Mouse (Mus musculus) MEL-GATA-1-ER (cell line): ENCODE measurements around the gene Ube2t.

Experiments used
- DNase-seq: peaks from one replicate; pipeline ENCODE4 v3.0.0-alpha.2; 2012; ENCODE audit warnings: low read depth; ENCODE audit errors: extremely low read depth

Gene Ube2t

DNA sequence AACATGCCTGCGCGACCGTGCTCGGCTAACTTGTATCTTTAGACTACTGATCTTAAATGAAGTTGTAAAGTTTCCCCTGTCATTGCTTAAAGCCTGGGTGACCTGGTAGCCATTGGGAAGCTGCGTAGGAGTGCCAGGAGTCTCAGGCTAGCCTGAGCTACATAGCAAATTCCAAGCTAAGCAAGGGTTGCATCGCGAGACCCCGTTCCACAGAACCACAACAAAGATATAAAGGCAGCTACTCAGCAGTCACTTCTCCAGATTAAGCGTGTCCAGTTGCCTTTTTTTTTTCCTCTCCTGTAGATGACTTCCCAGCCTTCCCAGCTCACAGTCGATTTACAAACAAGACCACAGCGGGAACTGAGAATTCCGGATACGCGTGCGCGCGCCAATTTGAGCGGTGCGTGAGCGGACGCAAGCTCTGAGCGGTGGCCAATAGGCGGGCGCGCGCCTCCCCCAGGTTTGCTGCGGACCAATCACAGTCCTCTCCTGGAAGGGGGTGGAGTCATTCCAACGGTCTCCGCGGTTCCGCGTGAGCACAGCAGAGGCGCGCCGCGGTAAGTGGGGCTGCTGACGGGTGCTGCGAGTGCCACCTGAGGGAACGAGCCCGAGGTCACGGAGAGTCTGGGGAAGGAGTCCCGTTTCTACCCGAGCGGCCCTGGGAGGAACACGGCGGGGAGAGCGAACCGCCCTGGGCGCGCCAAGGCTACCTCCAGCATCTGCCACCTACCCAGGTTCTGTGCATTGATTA lies at the start of gene Ube2t:
Gene Ube2t, plus strand, starts transcription at position 513 of the 751 bp plus-strand sequence.
- DNase-seq, result peak; percentile 85

- DNase-seq, result no peak
Measured at GRCm38 (mm10) chr1:134913535-134913934, 48.8 kb upstream of the Ube2t start.

DNA sequence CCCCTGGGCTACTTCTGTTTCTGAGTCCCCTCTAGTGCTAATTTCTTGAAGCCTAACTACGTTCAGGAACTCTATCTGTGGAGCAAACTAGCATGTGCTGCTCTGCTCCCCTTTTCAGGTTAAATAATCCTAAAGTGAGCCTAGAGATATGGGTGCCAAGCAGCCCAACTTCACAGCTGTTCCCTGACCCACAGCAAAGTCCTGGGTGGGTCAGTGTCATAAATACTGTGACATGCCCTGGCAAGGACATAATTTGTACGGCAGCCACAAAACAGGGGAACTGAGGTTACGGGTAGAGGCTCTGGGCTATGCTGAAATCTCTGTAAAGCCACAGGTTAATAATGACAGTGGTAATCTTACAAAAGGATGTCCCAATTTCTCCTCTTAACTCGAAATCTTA lies 46.9 kb upstream of the Ube2t start:
- DNase-seq, result no peak

DNA sequence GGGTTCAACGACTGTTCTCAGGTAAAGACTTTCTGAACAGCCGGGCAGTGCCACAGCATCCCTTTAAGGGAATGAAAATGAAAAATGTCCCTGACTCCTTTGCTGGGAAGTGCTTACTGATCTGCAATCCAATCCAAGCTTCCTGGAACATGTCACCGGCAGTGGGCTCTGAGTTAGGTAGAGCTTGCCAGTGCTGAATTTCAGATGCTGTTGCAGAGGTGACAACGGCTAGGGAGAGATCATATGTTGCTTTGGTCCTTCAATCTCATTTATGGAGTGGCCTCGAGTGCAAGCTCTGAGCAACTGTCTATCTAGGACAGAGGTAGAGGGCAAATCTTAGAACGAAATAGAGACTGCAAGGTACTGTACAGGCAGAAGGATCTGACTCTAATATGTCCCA lies 43.4 kb upstream of the Ube2t start:
- DNase-seq, result no peak

GRCm38 (mm10) chr1:134932431-134932830 lies 29.9 kb upstream of the Ube2t start:
- no peak for DNase-seq

DNA sequence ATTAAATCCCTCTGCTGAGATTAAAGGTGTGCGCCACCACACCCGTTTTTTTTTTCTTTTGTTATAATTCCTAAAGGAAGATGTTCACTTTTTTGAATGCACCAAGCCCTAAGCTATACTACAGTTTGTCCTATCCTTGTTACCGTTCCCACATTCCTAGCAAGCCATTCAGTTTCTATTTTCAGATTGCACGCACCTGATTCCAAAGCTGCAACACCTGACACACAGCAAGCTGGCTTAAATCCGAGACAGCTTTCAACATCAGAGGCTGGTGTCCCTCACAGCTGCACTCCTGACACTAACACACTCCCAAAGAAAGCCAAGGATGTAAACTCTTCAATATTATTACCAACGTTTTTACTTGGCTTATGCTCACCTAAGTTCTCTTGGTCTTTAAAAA lies 26.0 kb upstream of the Ube2t start:
- no peak for DNase-seq

- DNase-seq, result no peak
Measured at GRCm38 (mm10) chr1:134938233-134938632, 24.1 kb upstream of the Ube2t start.

GRCm38 (mm10) chr1:134940863-134941262 lies 21.5 kb upstream of the Ube2t start:
- DNase-seq, result no peak

GRCm38 (mm10) chr1:134942898-134943297 lies 19.5 kb upstream of the Ube2t start:
- no peak for DNase-seq

DNA sequence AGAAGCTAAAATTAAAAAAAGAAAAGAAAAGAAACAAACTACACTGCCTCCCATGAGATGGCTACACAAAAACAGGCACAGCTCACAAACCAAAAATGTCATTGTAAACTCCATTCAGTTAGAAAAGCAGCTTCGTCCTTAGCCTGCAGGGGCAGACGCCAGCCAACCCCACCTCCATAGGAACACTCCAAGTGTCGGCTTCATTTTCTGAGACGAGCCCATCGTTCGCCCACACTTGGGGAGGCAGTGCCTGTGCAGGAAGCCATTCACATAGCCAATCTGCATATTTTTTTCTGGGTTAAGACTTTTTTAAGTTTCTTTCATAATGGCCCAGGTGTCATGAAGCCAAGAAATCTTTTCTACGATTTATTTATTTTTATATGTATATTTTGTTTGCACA lies 14.8 kb upstream of the Ube2t start:
- no peak for DNase-seq

DNA sequence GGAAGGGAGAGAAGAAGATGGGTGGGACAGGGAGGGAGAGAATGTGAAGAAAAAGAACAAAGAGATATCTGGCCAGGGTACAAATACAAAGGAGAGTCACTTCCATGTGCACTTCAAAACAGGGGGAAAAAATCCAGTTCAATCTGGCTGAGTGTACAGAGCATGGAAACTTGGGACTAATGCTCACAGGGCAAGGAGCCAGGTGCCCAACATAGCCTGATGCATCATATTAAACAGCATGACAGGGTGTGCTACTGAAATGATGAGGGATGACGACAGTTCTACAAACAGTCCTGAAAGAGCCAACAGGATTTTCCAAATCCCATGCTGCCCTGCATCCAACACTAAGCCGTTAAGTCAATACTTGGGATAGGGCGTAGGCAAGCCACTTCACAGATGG lies 12.4 kb upstream of the Ube2t start:
- DNase-seq, result no peak

- no peak for DNase-seq
Measured at GRCm38 (mm10) chr1:134955050-134955636, 7.2 kb upstream of the Ube2t start.

DNA sequence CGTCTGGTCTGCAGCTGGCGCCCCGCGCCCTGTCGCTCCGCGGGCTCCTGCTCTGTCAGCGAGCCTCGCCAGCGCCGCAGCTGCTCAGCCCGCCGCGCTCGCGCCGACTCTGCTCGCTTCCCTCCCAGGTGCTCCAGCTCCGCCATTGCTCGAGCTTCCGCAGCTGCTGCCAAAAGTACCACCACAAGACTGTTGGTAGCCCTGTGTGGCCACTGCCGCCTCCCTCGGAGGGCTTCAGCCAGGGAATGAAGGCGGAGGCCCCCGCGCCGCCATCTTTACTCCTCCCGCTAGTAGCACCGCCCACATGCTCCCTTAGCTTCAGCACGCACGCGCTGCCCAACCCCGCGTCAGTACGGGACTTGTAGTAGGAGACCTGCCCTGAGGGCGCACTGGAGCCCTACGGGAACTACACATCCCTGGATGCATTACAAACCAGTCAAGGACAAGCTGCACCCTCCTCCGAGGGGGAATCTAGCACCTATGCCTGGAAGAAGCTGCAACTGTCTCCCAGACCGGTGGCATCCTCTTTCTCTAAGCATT lies 6.7 kb upstream of the Ube2t start, which contains the start of gene Ppp1r12b:
Gene Ppp1r12b, minus strand, starts transcription at position 306 of the 540 bp plus-strand sequence.
- peak; percentile 99 for DNase-seq

- DNase-seq, result no peak
Measured at GRCm38 (mm10) chr1:134960634-134961033, 1.7 kb upstream of the Ube2t start.

- DNase-seq, result no peak
Measured at GRCm38 (mm10) chr1:134962821-134963220, 456 bp downstream of the Ube2t start.

DNA sequence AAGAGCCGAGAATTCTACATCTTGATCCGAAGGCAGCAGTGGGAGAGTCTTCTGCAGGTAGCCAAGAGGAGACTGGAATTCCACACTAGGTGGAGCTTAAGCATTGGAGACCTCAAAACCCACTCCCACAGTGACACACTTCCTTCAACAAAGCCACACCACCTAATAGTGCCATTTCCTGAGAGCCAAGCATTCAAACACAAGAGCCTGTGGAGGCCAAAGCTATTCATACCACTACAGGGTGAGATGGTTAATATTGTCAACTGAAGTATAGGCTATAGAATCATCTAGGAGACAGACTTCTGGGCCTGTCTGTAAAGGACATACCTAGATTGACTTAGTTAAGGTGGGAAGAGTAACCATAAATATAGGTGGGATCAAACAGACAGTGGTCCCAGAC lies 3.1 kb downstream of the Ube2t start:
- DNase-seq, result no peak

GRCm38 (mm10) chr1:134972920-134973319 lies 10.6 kb downstream of the Ube2t start:
- DNase-seq, result no peak

DNA sequence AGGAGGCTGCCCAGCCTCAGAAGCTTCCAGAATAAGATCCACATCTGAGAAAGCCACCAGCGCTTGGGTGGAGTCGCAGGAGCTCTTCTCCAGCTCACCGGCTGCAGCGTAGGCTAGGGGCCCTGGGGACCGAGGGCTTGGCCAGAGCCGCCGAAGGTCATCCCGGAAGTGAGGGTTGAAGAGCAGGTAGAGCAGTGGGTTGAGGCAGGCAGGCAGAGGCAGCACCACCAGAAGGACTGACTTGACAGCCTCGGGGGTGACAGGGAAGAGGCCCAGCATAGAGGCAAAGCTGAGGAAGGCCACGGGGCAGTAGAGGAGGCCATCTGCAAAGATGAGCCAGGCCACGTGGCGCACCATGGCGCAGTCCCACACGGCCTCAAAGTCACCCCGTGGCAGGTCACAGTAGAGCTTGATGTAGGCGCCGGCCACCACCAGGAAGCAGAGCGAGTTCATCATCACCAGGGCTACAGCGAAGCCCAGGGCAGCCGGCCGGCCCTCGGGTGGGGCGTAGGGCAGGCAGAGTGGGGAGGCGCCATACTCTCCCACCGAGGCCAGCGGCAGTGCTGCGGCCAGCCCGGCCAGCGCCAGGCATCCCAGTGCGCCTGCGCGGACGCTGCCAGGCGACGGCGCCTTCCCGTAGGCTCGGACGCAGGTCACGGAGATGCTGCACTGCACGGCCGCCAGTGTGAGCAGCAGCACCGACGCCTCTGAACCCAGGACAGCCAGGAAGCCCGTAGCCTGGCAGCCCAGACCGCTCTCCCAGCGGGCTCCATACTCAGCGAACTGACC lies 25.0 kb downstream of the Ube2t start:
- no peak for DNase-seq

GRCm38 (mm10) chr1:134987962-134988341 lies 25.6 kb downstream of the Ube2t start:
- no peak for DNase-seq

DNA sequence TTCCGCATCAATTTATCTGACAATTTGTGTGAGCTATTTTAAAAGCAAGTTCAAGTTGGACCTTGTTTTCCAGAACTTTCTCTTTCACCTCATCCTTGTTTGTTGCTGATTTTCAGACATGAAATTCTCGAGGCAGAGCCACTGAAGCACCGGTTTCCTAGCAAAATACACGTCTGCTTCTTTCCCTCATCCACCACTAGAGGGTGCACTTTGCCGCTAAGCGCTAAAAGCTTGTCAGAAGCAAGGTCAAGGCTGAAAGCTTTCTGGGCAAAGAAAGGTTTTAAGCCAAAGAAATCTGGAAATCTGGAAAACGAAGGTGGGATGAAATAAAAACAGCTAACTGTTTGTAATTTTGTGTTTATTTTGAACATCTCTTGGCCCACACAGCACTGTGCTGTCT lies 27.0 kb downstream of the Ube2t start:
- peak; percentile 45 for DNase-seq

- DNase-seq, result no peak
Measured at GRCm38 (mm10) chr1:134992046-134992645, 29.8 kb downstream of the Ube2t start.

DNA sequence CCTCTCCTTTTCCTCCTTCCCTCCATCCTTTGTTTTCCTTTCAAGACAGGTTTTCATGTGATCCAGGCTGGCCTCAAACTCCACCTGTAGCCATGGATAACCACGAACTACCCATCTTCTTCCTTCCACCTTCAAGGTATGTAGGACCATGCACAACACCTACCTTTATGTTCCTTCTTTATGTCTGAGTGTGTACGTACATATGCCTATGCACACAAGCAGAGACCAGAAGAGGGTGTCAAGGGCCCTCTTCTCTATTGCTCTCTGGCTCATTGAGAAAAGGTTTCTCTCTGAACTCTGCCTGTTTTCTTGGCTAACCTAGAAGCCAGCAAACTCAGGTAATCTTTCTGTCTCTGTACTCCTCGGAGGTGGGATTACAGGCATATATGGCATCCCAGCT lies 32.4 kb downstream of the Ube2t start:
- no peak for DNase-seq
